Mouse (Mus musculus) telencephalon, adult 2 months (tissue): ENCODE measurements at regions not wholly inside any gene's neighbourhood (a gene's known extent, or its start where the extent isn't known, plus 50 kb on each side); places are given as distances from the start of the nearest gene placed in this dataset.

Experiments used
- DNase-seq: peaks from one replicate; pipeline ENCODE4 v3.0.0-alpha.2; 2011; ENCODE audit warnings: low read depth, low spot score

DNA sequence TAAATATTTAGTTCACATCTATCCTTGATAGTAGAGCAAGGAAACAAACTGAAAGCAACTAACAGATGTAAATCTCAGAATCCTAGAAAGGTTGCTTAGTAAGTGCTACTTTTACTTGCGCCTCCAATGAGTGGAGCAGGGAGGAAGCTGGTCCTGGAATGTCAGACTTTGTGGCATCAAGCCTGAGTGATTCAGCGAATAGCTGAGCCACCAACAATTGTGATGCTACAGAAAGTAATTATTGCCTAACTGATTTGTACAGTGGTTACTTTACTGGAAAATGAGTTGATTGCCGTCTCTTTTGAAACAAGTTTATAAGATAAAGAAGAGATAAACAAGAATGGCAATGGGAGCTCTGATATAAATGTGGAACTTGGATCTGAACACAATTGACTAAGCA, 173.9 kb upstream of the Clnk start:
- DNase-seq, result no peak

DNA sequence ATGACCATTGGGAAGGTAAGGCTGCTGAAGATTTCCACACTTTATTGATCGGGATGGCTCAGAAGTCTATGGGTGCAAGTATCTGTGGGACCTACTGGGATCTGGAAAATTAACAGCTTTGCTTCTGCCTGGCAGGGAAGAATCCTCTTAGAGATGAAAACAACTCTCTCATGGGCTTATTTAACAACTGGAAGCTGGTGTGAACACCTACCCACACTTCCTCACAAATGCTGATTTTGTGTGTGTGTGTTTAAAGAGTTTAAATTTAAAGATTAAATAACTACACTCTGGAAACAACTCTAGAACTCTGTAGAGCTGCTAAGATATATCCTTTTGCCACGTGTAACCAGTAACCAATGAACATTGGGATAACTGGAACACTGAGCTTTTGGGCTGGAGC, 172.5 kb upstream of the Clnk start:
- no peak for DNase-seq

DNA sequence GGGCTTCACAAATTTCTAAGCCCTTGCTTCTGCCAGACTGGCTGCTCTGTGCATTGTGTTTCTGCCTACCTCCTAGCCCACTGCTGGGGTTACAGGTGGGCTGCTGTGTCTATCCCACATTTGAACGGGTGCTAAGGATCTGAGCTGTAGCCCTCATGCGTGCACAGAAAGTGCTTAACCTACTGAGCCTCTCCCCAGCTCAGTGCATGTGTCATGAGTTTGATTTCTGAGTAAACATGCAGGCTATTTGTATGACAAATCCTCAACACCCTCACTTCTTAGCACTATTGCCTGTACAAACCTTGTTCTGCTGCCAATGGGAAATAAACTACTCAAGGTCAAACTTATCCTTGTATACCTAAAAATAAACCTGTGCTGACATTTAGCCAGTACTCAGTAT, 163.9 kb upstream of the Clnk start:
- DNase-seq, result no peak

DNA sequence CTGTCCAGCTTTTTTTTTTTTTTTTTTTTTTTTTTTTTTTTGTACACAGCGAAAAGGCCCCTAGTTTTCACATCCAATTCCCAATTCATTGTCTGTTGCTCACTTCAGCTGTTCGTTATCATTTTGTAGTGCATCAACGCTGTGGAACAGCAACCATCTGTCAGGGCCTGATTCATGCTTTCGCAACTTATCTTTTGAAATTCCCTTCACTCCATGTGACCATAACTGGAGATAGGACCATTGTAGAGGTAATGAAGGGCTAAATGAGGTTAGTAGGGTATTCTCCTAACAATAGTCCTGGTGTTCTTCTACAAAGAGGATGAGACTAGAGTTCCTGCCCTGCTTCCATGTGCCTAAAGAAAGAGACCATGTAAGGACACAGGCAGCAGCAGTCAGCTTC, 146.6 kb upstream of the Clnk start:
- DNase-seq, result no peak

DNA sequence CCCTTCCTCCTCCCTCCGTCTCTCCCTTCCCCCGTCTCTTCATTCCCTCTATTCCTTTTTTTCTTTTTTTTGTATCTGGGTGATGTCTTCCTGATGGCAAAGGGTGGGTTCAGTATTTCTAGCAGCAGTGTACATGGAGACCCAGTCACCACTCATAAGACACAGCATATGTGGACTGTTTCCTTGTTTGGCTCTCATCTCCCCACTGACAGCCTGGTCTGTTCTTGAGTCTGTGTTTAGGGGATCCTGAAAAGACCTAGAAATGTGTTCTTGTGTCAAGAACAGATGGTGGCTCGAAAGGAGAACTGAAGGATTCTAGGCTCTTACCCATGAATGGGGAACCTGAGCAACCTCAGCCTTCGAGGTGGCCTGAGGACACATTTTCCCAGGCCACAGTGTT, 124.0 kb upstream of the Clnk start:
- no peak for DNase-seq

DNA sequence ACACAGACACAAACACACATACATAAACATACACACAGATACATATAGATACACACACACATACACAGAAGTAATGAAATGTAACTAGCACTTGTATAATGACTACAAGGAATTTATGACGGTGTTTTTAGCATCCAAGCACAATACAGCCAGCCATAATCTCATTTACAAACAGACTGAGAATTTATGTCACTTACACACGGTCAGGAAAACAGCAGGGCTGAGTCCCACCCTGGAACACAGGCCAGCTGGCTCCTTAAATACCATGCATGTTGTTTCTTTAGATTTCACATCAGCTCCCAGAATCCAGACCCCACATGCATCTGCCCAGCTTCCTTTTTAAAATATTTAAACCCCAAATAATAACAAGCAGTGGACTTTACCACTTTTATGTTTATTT, 123.1 kb upstream of the Clnk start:
- DNase-seq, result no peak

DNA sequence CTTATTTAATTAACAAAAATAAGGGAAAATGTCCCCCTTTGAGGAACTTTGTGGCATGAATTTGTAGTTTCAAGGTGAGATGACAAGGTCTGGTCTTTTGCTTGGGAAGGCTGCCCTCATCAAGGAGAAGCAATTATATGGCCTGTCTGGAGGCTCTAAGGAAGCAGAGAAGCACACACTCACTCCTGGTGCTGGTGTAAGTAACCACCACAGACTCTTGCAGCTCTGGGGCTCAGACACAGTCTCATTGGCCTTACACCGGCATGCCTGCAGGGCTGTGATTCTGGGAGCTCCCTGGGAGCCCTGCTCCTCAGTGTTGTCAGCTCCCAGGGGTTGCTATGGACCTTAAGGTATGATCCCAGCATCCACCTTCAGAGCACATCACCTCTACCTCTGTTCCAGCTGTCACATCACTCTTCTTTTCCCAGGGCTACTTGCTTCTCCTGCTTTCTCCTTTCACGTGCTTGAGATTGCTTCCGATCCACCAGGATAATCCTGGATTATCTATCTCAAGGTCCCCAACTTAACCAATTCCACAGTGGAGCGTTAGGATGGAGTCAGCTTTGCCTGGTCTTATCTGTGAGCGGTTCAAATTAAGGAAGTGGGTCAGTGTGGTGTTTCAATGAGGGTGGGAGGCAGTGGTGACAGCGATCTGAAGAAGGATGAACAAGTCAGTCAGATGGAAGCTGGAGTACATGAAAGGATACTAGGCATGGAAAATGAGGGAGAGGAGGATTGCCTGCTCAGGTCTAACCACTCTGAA, 96.0 kb upstream of the Clnk start:
- DNase-seq, result no peak

DNA sequence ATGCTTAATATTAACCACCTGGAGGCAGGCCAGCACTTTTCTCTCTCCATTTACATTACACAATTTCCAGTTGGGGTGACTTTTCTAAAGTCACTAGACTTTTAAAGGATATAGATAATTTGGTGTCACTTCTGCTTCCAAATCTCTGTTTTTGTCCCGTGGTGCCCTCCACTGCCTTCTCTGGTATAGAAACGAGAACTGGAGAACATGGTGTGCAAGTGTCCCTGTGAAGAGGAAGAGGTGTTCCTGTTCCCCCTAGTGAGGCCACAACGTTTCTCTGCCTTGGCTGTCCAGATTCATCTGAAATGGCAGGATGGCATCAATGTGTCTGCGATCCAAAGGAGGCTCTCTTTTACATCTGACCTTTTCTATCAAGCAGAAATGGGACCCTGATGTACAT, 93.9 kb upstream of the Clnk start:
- DNase-seq, result no peak

DNA sequence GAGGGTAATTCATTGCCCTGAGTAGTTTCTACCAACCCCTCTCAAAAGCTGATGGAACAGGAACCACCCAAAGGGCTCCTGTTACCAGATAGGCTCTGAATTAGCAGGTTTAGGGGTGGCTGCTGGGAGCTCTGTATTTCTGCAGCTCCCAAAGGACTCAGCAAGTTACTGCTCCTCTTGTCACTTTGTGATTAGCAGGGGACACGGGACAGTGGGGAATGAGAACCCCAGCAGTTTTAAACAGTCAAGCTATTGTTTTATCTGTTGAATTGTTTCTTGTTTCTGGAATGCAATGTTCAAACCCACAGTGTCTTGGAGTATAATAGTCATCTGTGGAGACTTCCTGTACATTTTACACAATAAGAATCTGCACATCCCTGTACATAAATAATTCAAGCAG, 90.4 kb upstream of the Clnk start:
- DNase-seq, result peak; percentile 48

DNA sequence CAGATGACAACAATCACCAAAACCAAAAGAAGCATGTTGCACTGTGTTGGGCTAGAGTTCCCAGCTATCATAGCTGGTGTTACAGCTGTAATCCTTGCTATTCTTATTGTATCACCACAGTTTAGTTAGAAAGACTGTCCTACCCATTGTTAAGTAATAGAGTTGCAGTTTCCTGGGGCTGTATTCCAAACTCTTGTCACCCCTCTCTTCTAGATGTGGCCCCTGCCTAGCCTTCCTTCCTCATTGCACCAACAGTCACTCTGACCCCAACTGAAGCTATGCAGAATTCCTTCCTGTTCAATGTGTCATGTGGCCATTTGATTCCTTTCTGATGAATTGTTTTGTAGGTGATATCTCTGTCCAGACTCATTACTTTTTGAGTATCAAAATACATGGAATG, 87.8 kb upstream of the Clnk start:
- no peak for DNase-seq

DNA sequence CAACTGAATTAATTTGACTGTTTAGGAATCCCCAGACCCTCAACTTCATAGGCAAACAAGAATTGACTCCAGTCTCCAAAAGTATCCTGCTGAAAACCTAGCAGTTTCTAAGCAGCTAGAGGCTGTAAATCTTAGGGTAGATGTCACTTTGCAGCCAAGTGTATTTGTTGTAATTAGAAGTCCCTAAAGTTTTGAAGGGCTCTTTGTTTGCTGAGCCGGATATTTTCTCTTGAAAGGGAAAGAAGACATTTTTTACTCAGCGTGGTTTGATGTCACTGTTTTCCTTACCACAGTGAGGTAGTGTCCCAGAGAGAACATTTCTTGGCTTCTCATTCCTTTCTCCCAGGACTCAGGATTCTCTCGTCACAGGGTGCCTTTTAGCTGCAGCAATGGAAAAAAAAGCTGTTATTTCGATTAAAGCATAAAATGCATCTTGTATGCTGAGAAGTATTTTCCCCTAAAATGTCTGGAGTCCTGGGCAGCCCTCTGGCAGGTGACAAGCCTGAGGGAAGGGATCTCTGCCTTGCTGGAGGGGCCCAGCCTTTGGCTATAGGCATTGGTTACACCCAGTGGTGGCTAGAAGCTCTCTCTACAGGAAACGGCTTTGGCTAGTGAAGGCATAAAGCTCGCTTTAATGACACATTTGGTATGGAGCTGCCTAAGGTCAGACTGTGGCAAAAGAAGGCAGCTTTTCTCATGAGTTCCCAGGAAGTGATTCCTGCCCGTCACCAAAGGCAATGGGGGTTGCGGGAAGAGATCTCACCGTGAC, 74.1 kb upstream of the Clnk start:
- no peak for DNase-seq

DNA sequence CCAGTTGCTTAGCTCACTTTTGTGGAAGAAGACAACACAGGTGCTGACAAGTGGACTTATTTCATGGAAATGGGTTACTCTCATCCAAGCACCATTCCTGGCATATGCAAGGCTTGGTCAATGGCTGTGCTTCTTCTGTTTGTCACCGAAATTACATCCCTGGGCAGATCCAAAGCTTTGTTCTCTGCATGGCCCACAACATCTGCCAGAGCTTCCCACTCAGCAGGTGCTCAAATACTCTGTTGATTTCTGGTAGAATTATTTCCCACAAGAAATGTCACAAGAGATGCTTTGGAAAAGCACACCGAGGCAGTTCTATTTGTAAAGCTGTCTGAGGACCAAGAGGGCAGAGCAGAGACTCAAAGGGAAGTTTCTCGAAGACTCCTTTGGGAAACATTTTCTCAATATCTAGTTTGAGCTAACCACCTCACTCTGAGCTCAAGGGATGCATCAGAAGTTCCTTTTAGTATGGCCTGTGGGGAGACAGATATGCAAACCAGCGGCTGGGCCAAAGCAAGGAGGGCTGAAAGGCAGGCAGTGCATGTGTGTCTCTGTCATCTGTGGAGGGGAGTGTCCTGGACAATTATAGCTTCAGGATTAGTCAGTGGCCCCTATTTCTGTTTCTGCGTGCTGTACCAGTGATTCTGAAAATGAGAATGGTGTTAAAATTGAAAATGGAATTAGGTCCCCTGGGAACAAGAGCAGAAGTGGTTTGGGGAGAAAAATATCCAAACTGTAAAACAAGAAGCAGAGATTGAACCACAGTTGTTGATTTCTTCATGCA, 69.5 kb upstream of the Clnk start:
- DNase-seq, result peak; percentile 55

DNA sequence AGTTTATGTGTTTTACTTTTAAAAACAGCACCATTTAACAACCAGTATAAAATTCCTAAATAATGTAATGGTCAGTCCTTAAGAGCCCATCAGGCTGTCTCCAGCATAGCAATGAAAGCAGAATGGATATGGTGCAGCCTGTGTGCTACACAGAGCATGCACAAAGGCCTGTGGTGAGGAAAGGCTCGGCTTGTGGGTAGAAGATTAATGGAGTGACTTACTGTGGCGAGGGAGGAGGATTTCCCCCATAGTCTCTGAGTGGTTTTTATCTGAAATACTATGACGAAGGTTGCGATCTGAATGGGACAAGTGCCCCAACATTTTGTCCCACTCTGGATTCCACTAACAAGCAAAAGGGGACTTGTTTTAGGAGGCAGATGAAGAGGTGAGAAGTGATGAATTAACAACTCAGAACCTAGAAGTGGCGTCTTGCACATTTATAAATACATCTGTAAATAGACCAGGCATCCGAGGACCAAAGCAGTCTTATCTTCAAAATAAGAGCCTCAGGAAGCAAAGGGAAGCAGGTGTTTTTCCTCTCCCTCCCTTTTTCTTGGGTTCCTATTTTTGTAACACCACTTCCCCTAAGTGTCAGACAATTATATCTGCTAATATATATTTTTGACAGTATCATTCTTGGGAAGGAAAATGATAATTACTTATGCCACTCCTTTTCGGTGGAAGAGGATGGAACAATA, 55.9 kb upstream of the Clnk start:
- DNase-seq, result no peak

DNA sequence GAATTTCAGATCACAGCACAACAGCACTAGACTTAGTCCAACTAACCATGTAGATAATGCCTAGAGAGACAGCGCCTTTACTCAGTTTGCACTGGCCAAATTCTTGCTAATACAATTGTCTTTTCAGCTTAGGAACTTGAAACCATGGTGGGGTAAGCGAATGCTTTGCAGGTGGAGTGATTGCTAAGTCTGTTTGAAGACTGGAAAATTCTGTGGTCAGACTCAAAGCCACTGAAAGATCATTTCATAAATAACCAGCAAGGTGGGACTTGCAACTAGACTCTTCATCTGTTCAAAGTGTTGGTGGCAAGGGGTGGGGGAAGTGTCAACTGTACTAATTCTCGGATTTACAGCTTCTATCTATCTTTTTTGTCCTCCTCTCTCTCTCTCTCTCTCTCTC, 50.4 kb upstream of the Clnk start:
- no peak for DNase-seq
